Mouse (Mus musculus): ENCODE data around the gene Ppp3ca. TPM values are rescaled to one million over a fixed set of nuclear protein-coding genes. Genes with fewer than 3 reads are reported as not detected.

The Ppp3ca gene
- total and polyA plus RNA-seq, 3 experiments: 63.4 to 143 (median 130) TPM

DNA sequence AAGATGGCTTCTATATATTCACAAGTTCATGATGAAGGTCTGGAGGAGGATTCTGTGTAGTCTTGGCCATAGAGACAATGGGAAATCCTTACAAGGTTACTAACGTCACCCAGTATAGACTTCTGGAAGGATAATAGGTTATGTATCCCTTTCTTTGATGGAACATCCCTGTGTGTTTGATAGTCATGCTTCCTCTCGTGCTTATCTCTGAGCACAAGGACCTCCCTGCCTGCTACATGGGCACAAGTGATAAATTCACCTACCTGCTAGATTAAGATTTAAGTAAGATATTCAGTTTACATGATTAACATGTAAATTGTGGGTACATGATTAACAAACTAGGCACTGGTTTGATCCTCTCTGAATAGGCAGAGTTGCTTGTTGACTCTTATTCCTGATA is 152.1 kb downstream of the Ppp3ca start:
- TF ChIP-seq NRF1 (IDR thresholded peaks at IDR 0.05; ENCODE audit: low read depth, low read length) (no peak), IRF4 (IDR thresholded peaks at IDR 0.05; ENCODE audit: low read depth, low read length) (no peak), USF2 (conservative IDR thresholded peaks at IDR 0.05; ENCODE audit: low read depth, low read length) (no peak), ELF1 (IDR thresholded peaks at IDR 0.05; ENCODE audit: low read depth, low read length) (no peak), MAX (IDR thresholded peaks at IDR 0.05; ENCODE audit: low read length) (no peak), JUN (IDR thresholded peaks at IDR 0.05; ENCODE audit: insufficient read depth, low read depth, low read length) (no peak), MXI1 (IDR thresholded peaks at IDR 0.05; ENCODE audit: low read depth, low read length) (no peak), MYC (IDR thresholded peaks at IDR 0.05; ENCODE audit: low read depth, low read length) (no peak), MAZ (IDR thresholded peaks at IDR 0.05; ENCODE audit: low read depth, low read length) (no peak), ZC3H11A (IDR thresholded peaks at IDR 0.05; ENCODE audit: low read depth, low read length) (no peak), CHD1 (IDR thresholded peaks at IDR 0.05; ENCODE audit: low read depth, low read length) (no peak), ZKSCAN1 (IDR thresholded peaks at IDR 0.05; ENCODE audit: borderline replicate concordance, low read depth, low read length) (no peak), HCFC1 (IDR thresholded peaks at IDR 0.05; ENCODE audit: low read depth, low read length) (no peak), TBP (conservative IDR thresholded peaks at IDR 0.05; ENCODE audit: low read depth, low read length) (no peak), ZNF384 (IDR thresholded peaks at IDR 0.05; ENCODE audit: low read depth, low read length) (no peak), POLR2A (IDR thresholded peaks at IDR 0.05; ENCODE audit: low read depth, low read length) (no peak), ETS1 (conservative IDR thresholded peaks at IDR 0.05; ENCODE audit: low read depth, low read length) (no peak), USF1 (IDR thresholded peaks at IDR 0.05; ENCODE audit: low read depth, low read length) (no peak)
- Histone ChIP-seq H3K4me2 (ENCODE audit: insufficient read depth, low read depth, poor library complexity, severe bottlenecking) (no peak overlapping the region), H3K36me3 (replicated peaks in 1 of 2; ENCODE audit: control insufficient read depth in 1 of 2, insufficient read depth in 1 of 2, low read length in 1 of 2) (peaks cover 5 to 65% of the 10 kb centered on the region in 2 experiments), H3K27me3 (replicated peaks) (no peaks in the 10 kb centered on the region), H3K4me3 (replicated peaks in 1 of 3; ENCODE audit: low read depth in 2 of 3, low read length in 2 of 3, poor library complexity in 1 of 3) (no peak overlapping the region), H3K79me2 (replicated peaks; ENCODE audit: control insufficient read depth, extremely low read depth, insufficient read depth, poor library complexity, severe bottlenecking) (peaks cover 2% of the 10 kb centered on the region), H3K27ac (ENCODE audit: insufficient read depth, low read depth) (no peak overlapping the region), H3K9ac (ENCODE audit: insufficient read depth, low read depth) (no peak overlapping the region), H3K4me1 (ENCODE audit: control insufficient read depth in 1 of 2, insufficient read depth in 2 of 2) (peaks cover 0 to 6% of the 10 kb centered on the region in 2 experiments; a peak in 2 of 4 replicates), H3K9me3 (replicated peaks; ENCODE audit: low read length) (no peaks in the 10 kb centered on the region)
- in situ Hi-C loops (cut with MboI; ENCODE audit: low pct_ligation_motif_present, low pct_unique_long_range_greater_than_20kb, low sequenced_read_pairs): no loop called here
- DNase-seq (ENCODE audit: extremely low read depth): no peak
- dilution Hi-C loops (cut with MboI; ENCODE audit: extremely low pct_ligation_motif_present, extremely low pct_unique_long_range_greater_than_20kb, low sequenced_read_pairs): no loop called here

GRCm38 (mm10) chr3:136822431-136822830 is 152.5 kb downstream of the Ppp3ca start:
- Histone ChIP-seq H3K27me3 (replicated peaks) (no peaks in the 10 kb centered on the region), H3K27ac (ENCODE audit: insufficient read depth, low read depth) (no peak overlapping the region), H3K9me3 (replicated peaks; ENCODE audit: low read length) (no peaks in the 10 kb centered on the region), H3K4me3 (replicated peaks in 1 of 3; ENCODE audit: low read depth in 2 of 3, low read length in 2 of 3, poor library complexity in 1 of 3) (no peak overlapping the region), H3K79me2 (replicated peaks; ENCODE audit: control insufficient read depth, extremely low read depth, insufficient read depth, poor library complexity, severe bottlenecking) (peaks cover 2% of the 10 kb centered on the region), H3K36me3 (replicated peaks in 1 of 2; ENCODE audit: control insufficient read depth in 1 of 2, insufficient read depth in 1 of 2, low read length in 1 of 2) (peaks cover 7 to 66% of the 10 kb centered on the region in 2 experiments), H3K4me1 (ENCODE audit: control insufficient read depth in 1 of 2, insufficient read depth in 2 of 2) (peaks cover 0 to 6% of the 10 kb centered on the region in 2 experiments; a peak in 2 of 4 replicates), H3K9ac (ENCODE audit: insufficient read depth, low read depth) (no peak overlapping the region), H3K4me2 (ENCODE audit: insufficient read depth, low read depth, poor library complexity, severe bottlenecking) (no peak overlapping the region)
- in situ Hi-C loops (cut with MboI; ENCODE audit: low pct_ligation_motif_present, low pct_unique_long_range_greater_than_20kb, low sequenced_read_pairs): no loop called here
- TF ChIP-seq SIN3A (IDR thresholded peaks at IDR 0.05; ENCODE audit: low read length) (no peak), MEF2A (IDR thresholded peaks at IDR 0.05; ENCODE audit: borderline replicate concordance, low read depth, low read length) (no peak), GABPA (IDR thresholded peaks at IDR 0.05; ENCODE audit: insufficient replicate concordance, low read depth, low read length) (no peak), MAZ (IDR thresholded peaks at IDR 0.05; ENCODE audit: low read depth, low read length) (no peak), BHLHE40 (IDR thresholded peaks at IDR 0.05; ENCODE audit: low read depth, low read length) (no peak), E2F4 (IDR thresholded peaks at IDR 0.05; ENCODE audit: insufficient replicate concordance, low read depth, low read length) (no peak), PAX5 (IDR thresholded peaks at IDR 0.05; ENCODE audit: low read length) (no peak), ZC3H11A (IDR thresholded peaks at IDR 0.05; ENCODE audit: low read depth, low read length) (no peak), ELF1 (IDR thresholded peaks at IDR 0.05; ENCODE audit: low read depth, low read length) (no peak), KAT2A (IDR thresholded peaks at IDR 0.05; ENCODE audit: insufficient replicate concordance, low read length) (no peak), JUN (IDR thresholded peaks at IDR 0.05; ENCODE audit: insufficient read depth, low read depth, low read length) (no peak), MAX (IDR thresholded peaks at IDR 0.05; ENCODE audit: low read length) (no peak), IRF4 (IDR thresholded peaks at IDR 0.05; ENCODE audit: low read depth, low read length) (no peak)
- dilution Hi-C loops (cut with MboI; ENCODE audit: extremely low pct_ligation_motif_present, extremely low pct_unique_long_range_greater_than_20kb, low sequenced_read_pairs): no loop called here
- no peak for DNase-seq (ENCODE audit: extremely low read depth)

Data from CH12.LX (cell line).